Mouse (Mus musculus) midbrain, postnatal 0 days (tissue): ENCODE measurements at regions not wholly inside any gene's neighbourhood (a gene's known extent, or its start where the extent isn't known, plus 50 kb on each side); places are given as distances from the start of the nearest gene placed in this dataset.

Source experiments
- ATAC-seq: fragments of 200-750 bp; cut with Nextera tagmentation; 2 replicates; pipeline ENCODE4 v1.8.0; 2017; ENCODE audit warnings: moderate number of reproducible peaks, mild to moderate bottlenecking, moderate TSS enrichment, moderate library complexity; ENCODE audit not compliant: low FRiP score
- DNase-seq: peaks from one replicate; pipeline ENCODE4 v3.0.0-alpha.2; 2015; ENCODE audit warnings: low spot score
- H3K27ac ChIP-seq: fragments of 300-500 bp; sonication (generic); 2 replicates; pipeline ENCODE4 v1.5.1; 2014; ENCODE audit warnings: low read depth, mild to moderate bottlenecking, low read length, mixed read lengths
- H3K27me3 ChIP-seq: fragments of 300-500 bp; sonication (generic); 2 replicates; pipeline ENCODE4 v1.6.1; 2014; ENCODE audit warnings: low read length, control low read depth, mixed read lengths; ENCODE audit not compliant: insufficient read depth
- H3K36me3 ChIP-seq: fragments of 300-500 bp; sonication (generic); 2 replicates; pipeline ENCODE4 v1.6.1; 2014; ENCODE audit warnings: low read length, control low read depth, mixed read lengths; ENCODE audit not compliant: insufficient read depth
- H3K4me1 ChIP-seq: fragments of 300-500 bp; sonication (generic); 2 replicates; pipeline ENCODE4 v1.6.1; 2014; ENCODE audit warnings: mild to moderate bottlenecking, control low read depth, antibody characterized with exemption, low read length, mixed read lengths; ENCODE audit not compliant: insufficient read depth
- H3K4me2 ChIP-seq: fragments of 300-500 bp; sonication (generic); 2 replicates; pipeline ENCODE4 v1.6.1; 2014; ENCODE audit warnings: low read depth, mild to moderate bottlenecking, low read length, mixed read lengths; ENCODE audit not compliant: poor library complexity, severe bottlenecking
- H3K4me3 ChIP-seq: fragments of 300-500 bp; sonication (generic); 2 replicates; pipeline ENCODE4 v1.5.1; 2014; ENCODE audit warnings: low read depth, mild to moderate bottlenecking, low read length, moderate library complexity
- H3K9ac ChIP-seq: fragments of 300-500 bp; sonication (generic); replicated peaks from 2 replicates; pipeline ENCODE4 v1.6.1; 2014; ENCODE audit warnings: mild to moderate bottlenecking, low read length, moderate library complexity, mixed read lengths; ENCODE audit not compliant: poor library complexity, severe bottlenecking
- H3K9me3 ChIP-seq: fragments of 300-500 bp; sonication (generic); 2 replicates; pipeline ENCODE4 v1.6.1; 2016; ENCODE audit warnings: low read length, control low read depth
- CTCF ChIP-seq: IDR thresholded peaks from 2 replicates; pipeline ENCODE4 v1.5.1; 2016; ENCODE audit warnings: antibody characterized with exemption, mild to moderate bottlenecking

- Histone ChIP-seq H3K4me2 (no peak overlapping the region), H3K4me3 (no peak overlapping the region), H3K27me3 (no peaks in the 10 kb centered on the region), H3K9me3 (no peaks in the 10 kb centered on the region), H3K27ac (no peak overlapping the region), H3K4me1 (no peaks in the 10 kb centered on the region), H3K9ac (no peak overlapping the region), H3K36me3 (no peaks in the 10 kb centered on the region)
- TF ChIP-seq CTCF, result no peak
- no peak for DNase-seq
- ATAC-seq, result no peak
These were observed 588.5 kb downstream of the Kctd8 start for GRCm38 (mm10) chr5:68753025-68753424.
